Mouse (Mus musculus): Measurements from ENCODE around the gene Nqo2.
A peak's percentile ranks its signal among the peaks of the same experiment; 100 is the strongest.

Gene Nqo2

DNA sequence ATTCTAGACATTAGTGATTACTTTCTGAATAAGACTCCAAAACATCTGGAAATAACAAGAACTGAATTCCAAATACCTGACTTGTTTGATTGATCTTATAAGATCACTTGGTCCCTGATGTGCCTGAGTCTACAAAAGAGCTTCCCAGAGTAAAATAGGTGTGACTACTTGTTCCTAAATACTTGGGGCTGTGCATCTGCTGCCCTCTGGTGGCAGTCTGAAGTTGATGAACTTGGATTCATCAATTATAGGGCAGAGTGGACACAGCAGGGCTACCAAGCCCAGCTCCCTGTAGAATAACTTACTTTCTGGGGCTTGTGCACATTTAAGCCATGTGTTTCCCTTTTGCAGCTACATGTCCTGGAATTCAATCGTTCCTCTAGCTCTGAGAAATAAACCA, 30.7 kb downstream of the Nqo2 start:
- peak; percentile 53 to 73 for DNase-seq

DNA sequence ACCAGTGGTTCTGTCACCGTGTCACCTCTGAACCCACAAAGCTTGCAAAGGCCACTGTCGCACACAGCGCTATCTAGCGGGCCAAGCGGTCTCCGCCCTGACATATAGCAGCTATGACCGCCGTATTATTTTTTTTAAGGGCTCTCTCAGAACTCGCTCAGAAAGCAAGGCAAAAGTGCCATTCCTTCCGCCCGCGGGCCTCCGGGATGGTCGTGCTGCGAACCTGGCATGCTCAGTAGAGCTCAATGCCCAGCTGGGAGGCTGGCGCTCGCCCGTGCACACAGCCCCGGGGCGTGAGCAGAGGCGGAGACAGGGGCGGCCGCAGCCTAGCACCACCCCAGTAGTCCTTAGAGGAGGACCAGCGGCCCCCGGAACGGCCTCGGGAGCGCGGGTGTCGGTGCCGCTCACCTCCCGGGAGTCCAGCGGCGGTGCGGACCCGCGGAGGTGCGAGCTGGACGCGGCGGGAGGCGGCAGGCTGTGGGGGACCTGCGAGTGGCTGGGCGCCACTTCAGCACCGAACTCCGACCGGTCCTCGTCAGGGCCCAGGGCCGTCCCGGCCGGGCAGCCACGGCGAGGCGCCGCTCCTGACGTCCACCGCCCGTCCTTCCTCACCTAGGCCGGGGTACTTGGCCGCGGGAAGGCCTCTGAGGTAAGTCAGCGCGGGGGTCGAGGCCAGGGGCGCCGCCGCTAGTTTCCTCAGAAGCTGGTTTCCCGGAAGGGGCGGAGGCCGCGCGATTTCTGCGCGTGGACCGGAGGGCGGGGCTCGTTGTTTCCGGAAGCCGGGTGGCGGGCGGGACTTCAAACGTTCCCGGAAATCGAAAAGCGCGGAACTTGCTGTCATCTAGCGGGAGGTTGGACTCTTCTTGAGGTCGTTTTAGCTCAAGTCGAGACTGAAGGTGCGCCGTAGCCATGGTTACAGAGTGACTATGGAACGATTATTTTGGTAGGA, 37.8 kb downstream of the Nqo2 start, which contains the start of the genes Ripk1 and Serpinb6a:
Gene Ripk1 (plus strand): TSS at position 306 of the 949 bp plus-strand sequence.
Gene Serpinb6a (minus strand): TSS at position 737 of the 949 bp plus-strand sequence.
- peak; percentile 94 for DNase-seq

DNA sequence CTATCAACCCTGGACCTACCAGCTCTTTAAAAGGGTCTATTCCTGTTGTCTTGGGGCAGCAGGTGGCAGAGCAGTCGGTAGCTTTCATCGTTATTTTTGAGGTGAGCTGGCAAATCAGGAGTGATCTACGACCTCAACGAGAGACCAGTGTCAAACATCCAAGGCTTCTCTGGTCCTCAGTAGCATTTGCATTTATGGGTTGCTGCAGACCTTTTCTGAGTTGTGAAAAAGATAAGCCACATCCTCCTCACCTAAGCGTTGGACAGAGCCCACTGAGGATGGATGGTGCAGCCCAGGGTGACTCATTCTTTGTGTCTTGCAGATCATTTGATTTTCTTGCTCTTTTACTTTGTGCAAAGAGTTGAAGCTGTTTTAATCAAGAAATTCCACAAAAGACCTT, 38.6 kb downstream of the Nqo2 start:
- no peak for DNase-seq

DNA sequence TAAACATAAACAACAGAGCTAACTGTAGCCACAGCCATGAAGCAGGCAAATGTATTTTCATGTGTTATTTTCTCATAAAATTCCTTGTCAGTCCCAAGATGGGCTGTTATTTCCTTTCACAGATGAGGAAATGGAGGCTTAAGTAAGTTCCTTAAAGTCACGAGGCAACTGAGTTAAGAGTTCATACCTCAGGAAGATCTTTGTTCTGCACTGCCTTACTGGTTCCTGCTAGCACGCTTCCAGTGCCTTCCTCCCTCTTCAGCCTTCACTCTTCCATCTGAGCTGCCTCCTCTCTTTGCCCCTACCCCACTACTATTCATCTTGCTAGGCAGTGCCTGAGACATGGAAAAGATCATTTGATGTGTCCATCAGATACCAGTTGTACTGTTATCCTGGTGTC, 42.7 kb downstream of the Nqo2 start:
- DNase-seq, result no peak

DNA sequence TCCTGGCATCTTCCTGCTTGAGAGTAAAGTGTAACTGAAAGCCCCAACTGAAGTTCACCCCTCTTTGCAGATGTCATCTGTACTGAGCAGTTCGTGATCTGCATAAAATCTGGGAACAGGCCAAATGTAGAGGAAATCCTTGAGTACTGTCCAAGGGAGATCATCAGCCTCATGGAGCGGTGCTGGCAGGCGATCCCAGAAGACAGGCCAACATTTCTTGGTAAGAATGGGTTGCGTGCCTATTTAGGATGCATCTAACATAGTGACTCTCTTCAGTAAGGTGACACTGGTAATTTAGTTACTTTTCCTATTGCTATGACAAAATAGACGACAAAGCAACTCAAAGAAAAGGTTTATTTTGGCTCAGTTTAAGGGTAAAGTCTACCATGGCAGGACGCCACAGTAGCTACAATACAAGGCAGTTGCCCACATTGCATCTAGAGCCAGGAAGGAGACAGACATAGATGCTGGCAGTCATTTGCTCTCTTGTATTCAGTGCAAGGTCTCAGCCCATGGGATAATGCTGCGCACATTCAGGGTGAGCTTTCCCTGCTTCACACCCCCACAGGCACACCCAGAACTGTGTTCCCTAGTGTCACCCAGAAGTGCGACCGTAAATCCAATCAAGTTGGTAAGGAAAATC, 52.6 kb downstream of the Nqo2 start:
- no peak for DNase-seq

DNA sequence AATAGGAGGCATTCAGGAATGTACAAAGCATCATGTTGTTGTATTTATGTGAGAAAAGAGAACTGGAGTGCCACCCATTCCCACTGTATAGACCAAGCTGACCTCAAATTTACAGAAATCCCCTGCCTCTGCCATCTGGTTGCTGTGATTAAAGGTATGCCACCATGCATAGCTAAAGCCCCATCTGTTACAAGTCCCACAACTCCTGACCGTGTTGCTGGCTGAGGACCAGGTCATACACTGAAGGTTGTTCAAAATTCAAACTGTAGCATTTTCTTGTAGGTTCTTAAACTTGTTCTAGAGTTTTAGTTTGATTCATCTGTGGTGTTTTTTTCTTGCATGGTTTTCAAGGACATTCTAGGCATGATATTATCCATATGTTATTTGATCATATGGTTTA, 54.0 kb downstream of the Nqo2 start:
- no peak for DNase-seq

DNA sequence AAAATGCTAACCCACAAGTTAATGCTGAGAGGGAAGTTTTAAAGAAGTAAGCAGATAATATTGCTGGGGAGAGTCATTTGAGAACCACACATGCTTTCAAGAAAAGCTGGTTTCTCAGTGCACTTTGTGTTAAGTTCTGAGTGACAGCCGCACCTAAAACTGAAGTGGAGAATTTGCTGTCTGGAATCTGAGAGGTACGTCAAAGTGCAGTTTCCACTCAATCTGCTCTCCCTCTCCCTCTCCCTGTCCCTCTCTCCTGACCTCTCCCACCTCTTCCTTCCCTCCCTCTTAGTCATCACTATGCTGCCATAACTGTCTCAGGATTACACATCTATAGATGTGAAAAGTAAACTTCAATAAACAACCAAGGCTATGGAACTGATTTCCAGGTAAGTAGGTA, 57.5 kb downstream of the Nqo2 start:
- DNase-seq, result no peak

DNA sequence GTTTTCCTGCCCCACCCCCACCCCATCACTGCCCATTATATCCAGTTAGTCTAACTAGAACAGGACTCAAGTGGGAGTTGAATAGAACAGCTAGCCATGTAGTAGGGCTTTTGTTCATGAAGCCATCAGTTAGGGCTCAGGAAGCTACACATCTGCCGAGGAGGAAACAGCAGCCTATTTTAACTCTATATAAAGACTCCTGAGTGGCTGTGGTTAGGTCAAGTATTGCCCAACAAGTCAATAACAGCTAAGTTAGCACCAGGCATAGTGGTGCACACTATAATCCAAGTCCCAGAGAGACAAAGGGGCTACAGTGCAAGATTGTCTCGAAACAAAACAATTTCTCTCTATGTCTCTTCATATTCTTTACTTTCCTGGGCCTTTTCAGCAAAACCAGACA, 67.6 kb downstream of the Nqo2 start:
- no peak for DNase-seq

DNA sequence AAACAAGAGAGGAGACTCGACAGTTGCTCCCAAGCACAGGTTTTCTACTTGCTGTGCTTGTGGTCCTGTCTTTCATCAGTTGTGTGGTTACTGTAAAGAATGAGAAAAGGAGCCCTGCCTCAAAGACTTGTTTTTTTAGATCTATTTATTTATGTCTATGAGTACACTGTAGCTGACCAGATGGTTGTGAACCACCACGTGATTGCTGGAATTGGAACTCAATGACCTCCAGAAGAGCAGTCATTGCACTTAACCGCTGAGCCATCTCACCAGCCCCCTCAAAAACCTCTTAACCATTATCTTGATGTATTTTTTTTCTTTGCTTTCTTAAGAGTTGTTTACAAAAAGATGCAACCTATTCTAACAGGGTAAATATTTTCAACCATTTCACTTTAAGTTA, 70.9 kb downstream of the Nqo2 start:
- DNase-seq, result no peak

DNA sequence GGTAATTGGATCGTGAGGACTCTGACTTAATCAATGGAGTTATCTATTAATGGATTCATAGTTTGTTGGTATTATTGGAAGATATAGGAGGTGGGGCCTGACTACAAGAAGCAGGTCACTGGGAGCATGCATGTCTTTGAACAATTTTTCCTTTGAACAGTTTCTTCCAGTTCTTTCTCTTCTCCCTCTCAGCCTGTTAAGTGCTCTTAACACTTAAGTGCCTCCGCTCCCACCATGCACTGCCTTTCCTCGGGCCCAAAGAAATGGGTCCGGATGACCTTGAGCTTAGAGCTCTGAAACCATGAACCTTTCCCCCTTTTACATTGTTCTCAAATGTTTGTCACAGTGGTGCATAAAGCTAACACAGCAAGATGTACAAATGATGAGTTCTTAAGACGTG, 72.2 kb downstream of the Nqo2 start:
- no peak for DNase-seq

DNA sequence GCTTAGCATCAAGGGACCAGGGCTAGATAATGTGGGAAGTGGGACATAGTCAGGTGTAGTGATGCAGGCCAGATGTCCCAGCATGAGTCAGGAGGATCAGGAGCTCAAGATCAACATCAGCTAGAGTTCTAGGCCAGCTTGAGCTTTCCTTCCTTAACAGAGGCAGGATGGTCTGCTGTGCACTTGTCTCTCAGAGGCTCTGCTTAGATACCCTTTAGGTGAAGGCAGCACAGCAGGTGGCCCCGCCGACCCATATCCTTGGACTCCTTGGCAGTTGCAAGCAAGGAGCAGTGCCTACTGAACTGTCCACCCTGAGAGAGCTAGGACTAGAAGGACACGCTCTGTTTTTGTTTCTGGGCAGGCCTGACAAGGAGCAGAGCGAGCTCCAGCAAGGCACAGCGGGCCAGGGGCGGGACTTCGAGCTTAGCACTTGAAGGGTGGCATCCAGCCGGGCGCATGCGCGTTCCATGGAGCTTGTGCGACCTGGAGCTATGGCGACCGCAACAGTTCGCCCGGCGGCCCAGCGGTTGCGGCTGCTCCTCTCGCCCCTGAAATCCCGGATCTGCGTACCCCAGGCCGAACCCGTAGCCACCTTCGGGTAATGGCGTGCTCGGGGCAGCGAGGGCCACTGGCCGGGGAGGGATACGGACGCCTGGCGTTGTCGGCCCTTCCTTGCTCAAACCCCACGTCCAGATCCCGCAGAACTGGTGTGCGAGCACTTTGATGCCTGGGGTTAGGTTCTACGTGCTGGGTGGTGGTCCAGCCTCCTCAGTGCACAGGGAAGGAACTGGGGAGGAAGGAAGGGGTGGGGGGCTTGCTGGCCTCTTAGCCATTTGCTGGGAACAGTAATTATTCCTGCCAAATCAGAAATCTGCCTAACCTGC, 72.9 kb downstream of the Nqo2 start, which contains the start of gene Bphl:
Gene Bphl (plus strand): TSS at position 426 of the 884 bp plus-strand sequence.
- peak; percentile 93 to 95 for DNase-seq

DNA sequence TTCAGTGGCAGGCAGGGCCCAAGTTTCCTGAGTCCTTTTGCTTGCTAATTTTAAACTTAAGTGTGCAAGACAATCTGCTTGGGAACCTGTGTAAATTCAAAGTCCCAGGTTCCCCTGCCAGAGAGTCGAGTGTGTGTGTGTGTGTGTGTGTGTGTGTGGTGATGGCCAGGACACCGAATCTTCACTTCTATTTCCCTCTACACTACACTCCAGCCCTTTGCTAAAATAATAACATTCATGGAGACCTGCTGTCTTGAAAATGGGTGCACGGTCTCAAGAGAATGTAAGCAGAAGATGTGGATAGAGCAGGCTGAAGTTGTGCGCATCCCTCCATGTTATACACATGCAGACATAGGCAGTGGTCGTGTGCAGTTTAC, 73.6 kb downstream of the Nqo2 start:
- DNase-seq, result no peak
